Mouse (Mus musculus): ENCODE measurements around the gene Bcar3.

The Bcar3 gene

DNA sequence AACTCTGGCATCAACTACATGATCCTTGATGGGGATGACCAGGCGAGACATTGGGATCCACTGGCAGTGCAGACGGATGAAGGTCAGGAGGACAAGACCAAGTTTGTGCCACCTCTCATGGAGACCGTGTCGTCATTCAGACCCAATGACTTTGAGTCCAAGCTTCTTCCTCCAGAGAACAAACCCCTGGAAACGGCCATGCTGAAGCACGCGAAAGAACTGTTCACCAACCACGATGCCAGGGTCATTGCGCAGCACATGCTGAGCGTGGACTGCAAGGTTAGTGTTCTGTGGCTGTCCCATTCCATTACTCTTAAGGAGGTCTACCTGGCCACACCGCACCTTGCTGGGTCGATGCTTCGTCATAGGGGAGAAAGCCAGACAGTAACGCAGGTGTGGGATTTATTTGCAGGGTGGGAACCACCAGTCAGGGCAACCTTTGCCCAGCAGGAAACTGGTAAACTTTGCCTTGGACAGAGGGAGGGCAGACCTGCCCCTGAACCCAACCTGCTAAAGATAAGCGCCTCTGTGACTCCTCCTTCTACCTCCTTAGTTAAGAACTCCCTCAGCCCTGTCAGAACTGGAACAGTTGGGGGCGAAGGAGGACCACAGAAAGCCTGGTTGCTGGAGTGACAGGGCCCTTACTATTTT, 218.9 kb downstream of the Bcar3 start:
- no peak for DNase-seq (ENCODE audit: low spot score)

DNA sequence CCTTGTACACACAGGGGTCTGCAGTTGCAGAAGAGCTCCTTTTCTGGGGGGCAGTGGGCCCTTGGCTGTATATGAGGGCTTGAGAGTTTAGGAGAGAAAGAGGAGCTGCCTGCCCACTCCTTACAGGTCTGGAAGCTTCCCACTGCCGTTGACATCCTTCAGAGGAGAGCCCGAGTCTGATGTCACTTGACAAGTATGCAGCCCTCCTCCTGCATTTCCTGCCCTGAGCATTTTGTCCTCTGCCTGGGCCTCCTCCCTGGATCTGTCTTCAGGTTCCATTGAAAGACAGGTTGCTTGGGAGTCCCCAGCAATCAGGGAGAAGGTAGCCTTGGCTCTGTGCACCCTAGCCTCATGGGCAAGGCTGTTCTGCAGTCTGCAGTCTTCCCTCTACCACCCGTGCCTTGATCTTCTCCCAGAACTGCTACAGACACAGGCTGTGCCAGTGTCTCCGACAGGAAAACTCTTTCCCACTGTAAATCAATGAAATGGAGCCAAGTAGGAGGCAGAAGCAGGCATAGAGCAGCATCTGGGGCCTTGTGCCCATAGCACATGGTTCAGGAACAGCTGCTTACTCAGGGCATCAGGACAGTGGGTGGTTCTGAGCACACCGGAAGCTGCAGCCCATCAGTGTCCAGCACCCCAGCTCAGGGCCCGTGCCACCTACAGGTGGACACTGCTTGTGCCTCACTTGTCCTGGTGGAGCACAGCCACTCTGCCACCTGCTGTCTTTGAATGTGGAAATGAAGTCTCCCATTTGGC, 221.8 kb downstream of the Bcar3 start:
- no peak for DNase-seq (ENCODE audit: low spot score)

DNA sequence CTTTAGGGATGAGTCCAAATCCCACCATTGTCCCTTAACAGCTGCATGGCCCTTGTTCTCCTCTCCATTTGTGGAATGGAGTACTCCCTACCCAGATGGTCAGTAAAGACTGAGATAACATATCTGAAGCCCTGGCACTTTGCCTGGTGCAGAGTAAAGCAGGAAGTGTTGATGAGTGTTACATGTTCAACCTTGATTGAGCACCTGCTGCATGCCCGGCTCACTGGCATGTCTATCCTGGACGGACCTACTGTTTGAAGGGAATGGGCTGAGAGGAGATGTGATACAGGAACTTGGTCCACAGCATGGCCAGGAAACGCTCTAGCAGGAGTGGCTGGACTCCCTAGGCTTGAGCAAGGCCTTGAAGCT, 222.4 kb downstream of the Bcar3 start:
- no peak for DNase-seq (ENCODE audit: low spot score)

DNA sequence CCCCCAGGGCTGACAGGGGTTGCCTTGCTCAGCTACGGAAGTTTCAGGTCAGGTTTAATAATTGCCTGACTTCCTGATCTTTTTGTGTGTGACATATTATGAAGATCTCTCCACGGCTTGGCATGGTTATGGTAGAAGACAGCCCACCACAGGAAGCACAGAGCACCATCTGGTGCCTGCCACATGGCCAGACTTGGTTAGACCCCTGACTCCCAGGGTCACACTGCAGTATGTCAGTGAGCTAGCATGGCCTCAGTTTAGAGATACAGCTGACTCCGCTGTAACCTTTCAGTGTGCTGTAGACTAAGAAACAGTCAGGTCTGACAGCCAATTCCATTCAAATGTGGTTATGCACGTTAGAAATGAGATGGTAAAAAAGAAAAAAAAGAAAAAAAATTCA, 223.8 kb downstream of the Bcar3 start:
- no peak for DNase-seq (ENCODE audit: low spot score)

DNA sequence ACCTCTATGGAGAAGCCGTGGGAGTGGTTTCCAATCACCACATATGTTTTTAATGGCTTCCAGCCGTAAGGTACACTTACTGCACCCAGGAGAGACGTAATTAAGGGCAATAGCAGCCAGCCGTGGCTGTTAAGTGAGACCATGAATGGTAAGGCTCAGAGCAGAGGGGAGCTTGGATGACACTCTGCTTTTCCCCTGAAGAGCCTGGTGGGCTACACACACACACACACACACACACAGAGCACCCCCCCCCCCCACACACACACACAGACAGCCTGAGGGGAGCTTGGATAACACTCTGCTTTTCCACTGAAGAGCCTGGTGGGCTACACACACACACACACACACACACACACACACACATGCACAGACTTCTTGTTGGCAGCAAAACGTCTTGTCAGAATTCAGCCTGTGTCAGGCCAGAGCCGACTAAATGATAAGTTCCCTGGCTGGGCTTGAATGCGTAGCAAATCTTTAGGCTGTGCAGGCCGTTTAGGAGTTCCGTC, 224.3 kb downstream of the Bcar3 start:
- DNase-seq (ENCODE audit: low spot score): no peak

DNA sequence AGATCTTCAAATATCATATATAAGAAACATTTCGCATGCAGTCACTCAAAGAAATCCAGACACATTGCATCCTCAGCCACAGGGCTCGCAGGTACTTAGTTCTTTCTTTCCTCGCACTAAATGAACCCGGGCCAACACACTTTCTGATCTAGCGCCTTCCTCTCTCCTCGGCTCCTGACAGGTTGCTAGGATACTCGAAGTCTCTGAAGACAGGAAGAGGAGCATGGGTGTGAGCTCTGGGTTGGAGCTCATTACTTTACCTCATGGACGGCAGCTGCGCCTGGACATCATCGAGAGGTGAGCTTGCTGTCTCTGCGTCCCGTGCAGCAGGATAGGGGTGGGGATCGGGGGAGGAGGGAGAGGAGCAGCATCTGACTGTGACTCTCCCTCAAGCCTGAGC, 225.1 kb downstream of the Bcar3 start:
- no peak for DNase-seq (ENCODE audit: low spot score)

DNA sequence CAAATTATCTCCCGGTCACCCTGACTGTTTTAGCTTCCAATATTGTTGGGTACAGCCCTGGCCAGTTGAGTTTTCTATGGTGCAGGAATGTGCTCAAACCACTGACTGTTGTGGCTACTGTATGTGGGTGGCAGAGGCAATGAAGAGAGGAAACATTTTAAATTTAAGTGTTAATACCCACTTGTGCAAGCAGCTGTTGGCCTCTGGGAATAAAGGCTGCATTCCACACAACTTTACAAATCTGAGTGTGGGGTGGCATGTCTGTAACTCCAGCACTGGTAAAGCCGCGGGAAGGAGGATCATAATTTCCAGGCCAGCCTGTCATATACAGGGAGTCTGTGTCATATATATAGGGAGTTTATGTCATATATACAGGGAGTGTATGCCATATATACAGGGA, 226.4 kb downstream of the Bcar3 start:
- DNase-seq (ENCODE audit: low spot score): no peak

DNA sequence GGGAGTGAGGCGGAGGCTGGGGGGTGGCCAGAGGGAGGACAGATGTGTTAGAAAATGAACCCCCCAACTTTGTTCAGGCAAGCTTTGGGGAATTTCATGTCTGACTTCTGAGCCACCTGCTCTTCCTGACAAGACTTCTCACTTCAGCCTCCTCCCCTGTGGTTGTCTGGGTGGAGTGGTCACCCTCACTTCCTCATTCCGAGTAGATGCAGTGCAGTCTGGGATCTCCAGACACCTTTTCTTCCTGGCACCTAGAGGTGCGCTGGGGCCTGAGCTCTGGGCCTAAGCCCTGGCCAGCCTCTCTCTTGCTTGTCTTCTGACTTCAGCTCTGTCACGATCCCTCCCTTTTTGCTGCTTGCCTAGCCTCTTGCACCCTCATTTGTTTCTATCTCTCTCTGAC, 226.9 kb downstream of the Bcar3 start:
- no peak for DNase-seq (ENCODE audit: low spot score)

DNA sequence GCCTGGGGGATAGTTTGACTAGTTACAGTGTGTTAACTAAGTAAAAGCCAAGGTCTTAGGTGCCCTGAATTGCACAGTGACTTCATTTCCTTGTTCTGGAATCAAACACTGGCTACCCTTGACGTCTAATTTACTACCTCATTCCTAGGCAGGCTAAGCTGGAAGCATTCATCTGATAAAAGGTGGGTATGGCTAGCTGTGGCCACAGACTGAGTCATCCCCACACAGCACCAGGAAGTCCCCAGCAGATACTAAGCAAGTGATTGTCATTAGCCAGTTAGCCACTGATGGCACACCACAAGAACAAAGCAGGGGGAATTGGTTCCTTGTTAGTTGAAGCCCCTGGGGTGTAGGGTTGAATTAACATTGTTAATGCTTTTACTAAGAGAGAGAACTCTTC, 227.4 kb downstream of the Bcar3 start:
- no peak for DNase-seq (ENCODE audit: low spot score)

DNA sequence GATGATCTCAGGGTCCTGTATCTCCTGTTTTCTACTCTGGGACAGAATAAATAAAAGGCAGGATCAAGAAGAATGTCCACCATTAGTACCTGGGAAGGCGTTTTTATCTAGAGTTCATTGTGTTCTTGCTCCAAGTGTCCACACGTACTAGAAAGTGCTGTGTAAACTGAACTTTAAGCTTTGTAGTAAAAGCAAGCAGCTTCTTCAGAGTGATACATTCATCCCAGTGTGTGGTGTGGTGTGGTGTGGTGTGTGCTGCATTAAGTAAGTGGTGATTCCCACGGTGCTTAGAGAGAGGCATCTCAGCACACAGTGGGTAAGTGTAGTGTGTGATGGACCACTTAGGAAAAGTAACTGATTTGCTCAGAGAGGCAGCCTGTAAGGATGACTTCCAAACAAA, 234.5 kb downstream of the Bcar3 start:
- no peak for DNase-seq (ENCODE audit: low spot score)

DNA sequence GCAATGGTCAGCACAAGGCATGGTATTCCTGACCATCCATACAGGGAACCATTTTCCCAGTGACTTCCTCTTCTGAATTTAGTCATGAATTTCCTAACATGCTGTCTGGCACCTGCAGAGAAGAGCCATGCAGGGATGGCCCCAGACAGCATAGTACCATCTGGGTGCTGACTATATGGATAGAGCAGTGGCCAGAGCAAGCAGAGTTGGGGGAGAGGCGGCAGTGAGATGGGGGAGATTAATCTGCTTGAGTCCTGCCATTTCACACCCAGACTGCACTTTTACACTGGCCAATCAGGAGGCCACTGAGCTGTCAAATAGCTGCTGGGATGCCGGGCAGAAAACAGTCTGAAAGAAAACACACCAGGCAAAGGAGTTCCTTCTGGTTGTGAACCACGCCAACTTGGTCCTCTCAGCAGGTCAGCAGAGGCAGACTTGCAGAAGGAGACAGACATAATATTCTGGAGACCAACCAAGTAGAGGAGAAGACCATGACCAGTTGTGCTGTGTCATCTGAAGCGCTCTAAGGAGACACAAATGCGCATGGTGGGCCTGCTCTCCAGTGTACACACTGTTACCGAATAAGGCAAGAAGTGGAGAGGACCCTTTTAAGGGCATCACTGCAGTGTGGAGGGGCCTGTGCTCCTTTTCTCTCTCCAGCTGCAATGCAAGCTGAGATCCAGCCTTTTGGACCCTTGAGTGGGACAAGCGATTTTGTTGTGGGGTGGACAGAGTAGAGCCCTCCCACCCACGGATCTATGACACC, 242.2 kb downstream of the Bcar3 start:
- no peak for DNase-seq (ENCODE audit: low spot score)

DNA sequence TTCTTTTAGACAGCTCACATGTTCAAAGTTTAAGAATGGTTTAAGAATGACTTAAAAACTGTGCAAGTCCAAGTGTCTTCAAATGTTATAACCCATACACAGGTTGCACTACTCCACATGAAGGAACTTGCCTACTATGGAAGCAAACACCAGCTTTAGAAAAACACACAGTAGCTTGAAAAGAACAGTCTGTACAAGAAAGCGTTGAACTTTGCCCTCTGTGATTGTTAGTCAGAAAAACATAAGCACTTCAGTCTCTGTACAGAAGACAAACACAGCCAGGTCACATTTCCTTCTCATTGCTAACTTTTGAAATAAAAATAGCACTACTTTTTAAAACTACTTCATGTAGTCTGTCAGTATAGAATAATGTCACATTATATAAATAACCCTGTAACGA, 244.9 kb downstream of the Bcar3 start:
- no peak for DNase-seq (ENCODE audit: low spot score)

DNA sequence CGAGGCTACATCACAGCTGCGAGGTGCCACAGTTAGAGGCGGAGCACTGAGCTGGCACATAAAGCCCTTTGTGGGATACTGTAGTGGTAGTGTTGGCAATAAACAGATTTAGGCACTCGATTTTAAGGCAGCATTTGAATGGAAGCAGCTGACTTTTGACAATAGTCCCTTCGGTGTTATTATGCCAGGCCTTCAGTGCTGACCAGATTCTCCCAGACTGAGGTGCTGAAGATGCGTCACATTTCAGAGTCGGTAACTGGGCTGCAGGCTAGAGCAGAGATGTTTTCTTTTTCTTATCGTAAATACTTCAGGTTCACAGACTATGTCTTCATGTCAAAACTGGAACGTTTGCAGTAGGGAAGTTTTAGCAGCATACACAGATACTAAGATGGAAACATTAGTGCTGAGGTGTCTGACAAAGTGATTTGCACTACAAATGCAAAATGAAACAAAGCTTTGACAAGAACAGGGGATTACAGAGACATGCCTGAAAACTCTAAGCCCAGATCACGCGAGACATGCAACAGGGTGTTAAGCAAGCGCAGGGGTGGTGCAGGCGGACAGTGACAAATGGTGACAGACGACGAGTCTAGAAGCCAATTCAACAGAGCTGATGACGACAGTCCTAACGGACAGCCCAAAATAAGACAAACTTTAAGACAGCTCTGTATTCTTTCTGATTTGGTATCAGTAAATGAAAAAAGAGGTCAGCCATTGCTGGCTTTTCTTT, 246.2 kb downstream of the Bcar3 start:
- DNase-seq (ENCODE audit: low spot score): no peak

DNA sequence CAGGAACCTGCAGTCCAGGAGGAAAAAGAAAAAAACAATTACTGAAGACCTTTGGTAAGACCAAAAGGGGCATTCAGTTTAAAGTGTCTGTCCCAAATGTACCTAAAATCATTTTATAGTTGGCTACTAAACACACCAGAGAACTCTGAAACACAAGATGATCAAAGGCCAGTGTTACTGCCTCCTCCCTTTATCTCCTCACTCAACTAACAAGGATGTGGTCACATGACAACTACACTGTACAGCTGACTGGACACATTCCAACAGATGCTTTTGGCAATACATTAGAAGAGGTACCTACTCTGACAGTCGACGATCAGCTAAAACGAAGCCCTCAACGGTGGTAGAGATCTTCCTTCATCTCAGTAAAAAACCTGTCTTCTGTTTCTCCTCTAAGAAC, 247.0 kb downstream of the Bcar3 start:
- DNase-seq (ENCODE audit: low spot score): no peak

DNA sequence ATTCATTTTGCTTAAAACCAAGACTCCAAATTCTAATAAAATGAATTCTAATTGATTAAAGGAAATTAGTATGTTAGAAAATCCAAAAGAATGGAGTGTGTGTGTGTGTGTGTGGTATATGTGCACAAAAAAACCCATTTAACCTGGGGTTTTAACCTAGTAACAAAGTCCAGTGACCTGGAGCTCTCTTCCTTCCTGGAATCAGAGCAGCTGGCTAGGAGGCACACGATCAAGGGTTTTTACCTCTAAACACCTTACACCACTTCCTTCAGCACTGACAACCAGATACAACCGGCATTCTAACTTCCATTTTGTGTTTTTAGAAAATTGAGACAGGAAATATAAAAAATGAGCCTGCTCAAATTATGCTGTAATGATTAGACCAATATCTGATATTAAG, 251.4 kb downstream of the Bcar3 start:
- no peak for DNase-seq (ENCODE audit: low spot score)

DNA sequence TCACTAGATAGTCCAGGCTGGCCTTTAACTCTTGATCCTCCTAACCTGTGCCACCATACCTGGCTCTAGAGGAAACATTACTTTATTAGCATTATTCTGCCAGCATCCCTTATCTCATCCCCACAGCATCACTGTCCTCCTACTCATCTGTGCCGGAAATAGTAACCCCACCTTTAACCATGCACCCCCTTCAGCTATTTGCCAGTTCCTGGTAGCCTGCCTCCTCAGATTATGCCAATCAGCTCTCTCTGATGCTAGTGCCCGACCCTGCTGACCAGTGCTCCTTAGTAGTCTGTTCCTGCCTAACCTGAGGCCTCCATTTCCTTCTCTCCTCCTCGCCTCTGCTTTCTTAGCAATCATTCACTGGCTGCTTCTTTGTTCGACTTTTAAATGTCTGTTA, 253.5 kb downstream of the Bcar3 start:
- peak; percentile 15 for DNase-seq (ENCODE audit: low spot score)

DNA sequence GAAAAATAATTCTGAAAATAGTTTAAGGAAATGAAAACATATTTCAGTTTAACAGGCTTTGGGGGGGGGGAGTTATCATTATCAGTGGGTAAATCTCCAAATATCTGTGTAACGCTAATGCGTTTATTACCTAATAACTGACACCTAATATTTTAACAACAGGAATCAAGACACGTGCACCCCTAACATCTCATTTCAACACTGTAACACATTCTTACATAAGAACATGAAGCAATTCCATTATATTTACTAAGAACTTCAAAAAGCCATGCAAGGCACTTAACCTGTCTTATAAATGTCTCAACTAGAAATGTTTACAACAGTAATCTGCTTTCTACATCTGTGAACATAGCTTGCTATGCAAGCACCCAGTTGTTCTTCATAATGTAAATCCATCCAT, 257.2 kb downstream of the Bcar3 start:
- no peak for DNase-seq (ENCODE audit: low spot score)

DNA sequence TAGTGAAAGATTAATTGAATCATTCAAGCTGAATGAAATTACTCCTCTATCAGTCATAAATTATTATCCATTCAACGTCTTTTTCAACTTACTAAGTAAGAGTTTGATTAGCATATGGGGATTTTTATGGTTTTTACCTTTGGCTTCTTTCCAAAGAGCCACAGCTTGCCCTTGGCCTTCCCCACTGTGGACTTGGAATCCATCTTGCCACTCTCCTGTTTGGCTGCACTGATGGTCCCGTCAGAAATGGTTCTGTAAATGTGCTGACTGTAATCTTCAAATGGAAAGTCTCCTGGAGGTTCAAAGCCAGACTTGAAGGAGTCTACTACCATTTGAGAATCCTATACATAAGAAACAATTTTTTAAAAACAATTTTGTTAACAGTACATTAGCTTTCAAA, 263.8 kb downstream of the Bcar3 start:
- DNase-seq (ENCODE audit: low spot score): no peak

DNA sequence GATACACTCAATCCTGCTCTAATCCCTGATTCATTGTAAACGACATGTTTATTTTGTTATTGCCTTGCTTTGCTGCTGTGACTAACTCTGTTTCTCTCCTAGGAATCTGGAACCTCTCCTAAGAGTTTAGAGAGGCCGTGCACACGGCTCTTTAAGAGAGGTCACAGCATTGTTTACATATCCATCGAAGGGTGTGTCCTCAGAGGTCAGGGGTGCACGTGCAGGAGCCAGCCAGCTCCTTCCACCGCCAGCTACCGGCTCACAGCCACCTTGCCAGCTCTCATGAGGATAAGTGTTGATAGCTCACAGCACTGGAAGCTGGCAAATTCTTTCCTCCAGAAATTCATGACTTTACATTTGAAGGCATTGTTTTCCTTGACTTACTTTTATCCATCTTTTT, 271.3 kb downstream of the Bcar3 start:
- no peak for DNase-seq (ENCODE audit: low spot score)

DNA sequence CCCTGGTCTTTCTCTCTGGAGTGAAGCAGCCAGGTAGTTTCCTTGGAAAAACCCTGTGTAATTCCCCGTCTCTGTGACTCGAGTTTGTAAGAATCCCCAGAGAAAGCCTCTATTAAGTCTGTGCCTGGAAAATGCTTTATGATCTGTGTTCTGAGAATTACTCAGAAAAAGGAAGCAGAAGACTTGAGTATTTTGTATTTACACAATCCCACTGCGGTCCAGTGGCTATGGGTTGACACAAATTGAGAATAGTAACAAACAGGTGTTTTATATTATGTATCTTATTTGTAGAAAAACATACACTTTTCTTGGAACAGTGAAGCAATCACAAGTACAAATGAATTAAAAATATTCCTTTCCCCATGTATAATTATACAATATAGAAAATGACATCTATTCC, 272.2 kb downstream of the Bcar3 start:
- no peak for DNase-seq (ENCODE audit: low spot score)

DNA sequence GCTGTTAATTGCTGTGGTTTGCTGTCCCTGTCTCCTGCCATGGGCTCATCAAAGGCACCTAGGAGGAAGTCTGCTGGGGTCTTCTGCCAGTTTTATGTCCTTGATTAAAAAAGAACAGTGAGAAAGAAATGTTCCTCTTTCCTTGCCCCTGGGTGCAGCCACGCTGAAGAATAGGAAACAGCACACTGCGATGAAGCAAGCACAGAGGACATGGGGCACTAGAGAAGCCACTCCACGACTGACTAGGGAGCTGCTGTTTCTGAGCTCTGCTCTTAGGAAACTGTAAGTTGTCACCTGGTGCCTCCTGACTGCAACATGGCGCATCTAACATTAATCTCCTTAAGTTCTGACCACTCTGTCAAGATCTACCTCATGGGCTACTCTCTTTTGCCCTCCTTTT, 272.6 kb downstream of the Bcar3 start:
- no peak for DNase-seq (ENCODE audit: low spot score)

Measured in c-Kit-positive CD71-positive TER-119-positive erythroid progenitor cells, embryonic 14.5 days (primary cell).